Mouse (Mus musculus): ENCODE data around the gene Acaa1b. TPM values are rescaled to one million over a fixed set of nuclear protein-coding genes. Genes with fewer than 3 reads are reported as not detected.

Gene Acaa1b
- polyA plus RNA-seq, 1 experiment from 2014 or later = 0.32 TPM

DNA sequence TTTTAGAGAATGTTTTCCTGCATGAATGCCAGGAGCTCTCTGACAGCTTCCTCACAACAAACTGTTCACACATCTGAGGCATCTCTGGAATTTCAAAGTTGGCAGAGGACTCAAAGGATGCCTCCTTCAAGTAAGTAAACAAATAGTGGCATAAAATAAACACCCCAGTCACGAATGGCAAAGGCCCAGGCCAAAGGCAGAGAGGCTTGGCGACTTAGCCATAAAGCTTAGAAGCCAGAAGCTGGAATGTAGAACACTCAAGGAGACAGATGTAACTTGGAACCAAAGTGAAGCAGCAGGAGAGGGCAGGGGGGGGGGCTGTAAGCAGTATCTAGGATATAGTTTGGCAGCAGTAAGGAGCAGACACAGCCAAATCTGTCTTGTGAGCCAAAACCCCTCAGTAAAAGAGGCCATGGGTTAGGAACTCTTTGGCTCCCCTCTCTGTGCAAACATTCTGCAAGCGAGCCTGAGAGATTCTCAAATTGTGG, 24.4 kb upstream of the Acaa1b start:
- H3K4me1 ChIP-seq (ENCODE audit: control insufficient read depth in 2 of 2, insufficient read depth in 2 of 2, low read length in 2 of 2) = no peaks in the 10 kb centered on the region
- no peak overlapping the region for H3K4me3 ChIP-seq (ENCODE audit: control insufficient read depth in 1 of 2, insufficient read depth in 1 of 2, low read depth in 1 of 2, low read length in 2 of 2)
- H3K4me2 ChIP-seq (ENCODE audit: low read length) = no peak overlapping the region
- H3K27me3 ChIP-seq (ENCODE audit: control insufficient read depth, insufficient read depth, low read length) = no peaks in the 10 kb centered on the region
- no peaks in the 10 kb centered on the region for H3K9me3 ChIP-seq (ENCODE audit: control insufficient read depth, low read length)
- no peak for ATAC-seq (ENCODE audit: insufficient number of reproducible peaks, insufficient read depth, low FRiP score, low read depth)
- H3K36me3 ChIP-seq (ENCODE audit: control insufficient read depth, insufficient read depth, low read length) = no peaks in the 10 kb centered on the region
- WGBS = 36% methylated on average over 3 of the region's 3 CpGs
- no peak overlapping the region for H3K27ac ChIP-seq (replicated peaks in 1 of 2; ENCODE audit: control insufficient read depth in 1 of 2, insufficient read depth in 1 of 2, low read depth in 2 of 2, low read length in 2 of 2)
- no peak overlapping the region for H3K9ac ChIP-seq (ENCODE audit: low read length)

GRCm38 (mm10) chr9:119179292-119179691, 22.4 kb upstream of the Acaa1b start:
- Histone ChIP-seq H3K9ac (ENCODE audit: low read length) (no peak overlapping the region), H3K4me3 (ENCODE audit: control insufficient read depth in 1 of 2, insufficient read depth in 1 of 2, low read depth in 1 of 2, low read length in 2 of 2) (no peak overlapping the region), H3K27me3 (ENCODE audit: control insufficient read depth, insufficient read depth, low read length) (no peaks in the 10 kb centered on the region), H3K4me2 (ENCODE audit: low read length) (no peak overlapping the region), H3K27ac (replicated peaks in 1 of 2; ENCODE audit: control insufficient read depth in 1 of 2, insufficient read depth in 1 of 2, low read depth in 2 of 2, low read length in 2 of 2) (no peak overlapping the region), H3K4me1 (ENCODE audit: control insufficient read depth in 2 of 2, insufficient read depth in 2 of 2, low read length in 2 of 2) (no peaks in the 10 kb centered on the region), H3K9me3 (ENCODE audit: control insufficient read depth, low read length) (no peaks in the 10 kb centered on the region), H3K36me3 (ENCODE audit: control insufficient read depth, insufficient read depth, low read length) (no peaks in the 10 kb centered on the region)
- WGBS = 81% methylated on average over 11 of the region's 11 CpGs
- ATAC-seq (ENCODE audit: insufficient number of reproducible peaks, insufficient read depth, low FRiP score, low read depth) = no peak

DNA sequence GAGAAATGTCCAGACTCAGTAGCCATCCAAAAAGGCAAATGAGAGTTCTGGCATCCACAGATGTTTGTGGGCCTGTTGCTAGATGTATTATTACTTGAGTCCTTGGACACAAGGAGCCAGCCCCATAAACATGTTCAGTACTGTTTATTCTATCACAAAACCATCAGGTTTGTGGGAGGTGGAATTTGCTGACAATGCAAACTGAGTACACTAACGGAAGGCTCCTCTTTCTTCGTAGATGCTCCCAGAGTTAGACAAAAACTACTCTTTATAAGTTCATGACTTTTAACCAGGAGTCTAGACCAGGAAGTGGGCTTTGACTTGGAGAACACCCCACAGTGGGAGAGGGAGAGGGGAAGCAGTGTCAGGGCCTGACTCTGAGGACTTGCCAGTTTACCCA, 10.7 kb upstream of the Acaa1b start:
- no peak for ATAC-seq (ENCODE audit: insufficient number of reproducible peaks, insufficient read depth, low FRiP score, low read depth)
- H3K27me3 ChIP-seq (ENCODE audit: control insufficient read depth, insufficient read depth, low read length) = no peaks in the 10 kb centered on the region
- H3K4me1 ChIP-seq (ENCODE audit: control insufficient read depth in 2 of 2, insufficient read depth in 2 of 2, low read length in 2 of 2) = no peaks in the 10 kb centered on the region
- no peak overlapping the region for H3K27ac ChIP-seq (replicated peaks in 1 of 2; ENCODE audit: control insufficient read depth in 1 of 2, insufficient read depth in 1 of 2, low read depth in 2 of 2, low read length in 2 of 2)
- H3K4me3 ChIP-seq (ENCODE audit: control insufficient read depth in 1 of 2, insufficient read depth in 1 of 2, low read depth in 1 of 2, low read length in 2 of 2) = no peak overlapping the region
- H3K9ac ChIP-seq (ENCODE audit: low read length) = no peak overlapping the region
- 94% methylated on average over 2 of the region's 2 CpGs for WGBS
- H3K9me3 ChIP-seq (ENCODE audit: control insufficient read depth, low read length) = no peaks in the 10 kb centered on the region
- H3K36me3 ChIP-seq (ENCODE audit: control insufficient read depth, insufficient read depth, low read length) = no peaks in the 10 kb centered on the region
- H3K4me2 ChIP-seq (ENCODE audit: low read length) = no peak overlapping the region

GRCm38 (mm10) chr9:119165548-119165947, 8.7 kb upstream of the Acaa1b start:
- no peak overlapping the region for H3K27ac ChIP-seq (replicated peaks in 1 of 2; ENCODE audit: control insufficient read depth in 1 of 2, insufficient read depth in 1 of 2, low read depth in 2 of 2, low read length in 2 of 2)
- WGBS = 78% methylated on average over 6 of the region's 6 CpGs
- H3K4me2 ChIP-seq (ENCODE audit: low read length) = no peak overlapping the region
- H3K27me3 ChIP-seq (ENCODE audit: control insufficient read depth, insufficient read depth, low read length) = no peaks in the 10 kb centered on the region
- no peak for ATAC-seq (ENCODE audit: insufficient number of reproducible peaks, insufficient read depth, low FRiP score, low read depth)
- no peaks in the 10 kb centered on the region for H3K36me3 ChIP-seq (ENCODE audit: control insufficient read depth, insufficient read depth, low read length)
- H3K9ac ChIP-seq (ENCODE audit: low read length) = no peak overlapping the region
- H3K9me3 ChIP-seq (ENCODE audit: control insufficient read depth, low read length) = no peaks in the 10 kb centered on the region
- H3K4me3 ChIP-seq (ENCODE audit: control insufficient read depth in 1 of 2, insufficient read depth in 1 of 2, low read depth in 1 of 2, low read length in 2 of 2) = no peak overlapping the region
- H3K4me1 ChIP-seq (ENCODE audit: control insufficient read depth in 2 of 2, insufficient read depth in 2 of 2, low read length in 2 of 2) = no peaks in the 10 kb centered on the region

DNA sequence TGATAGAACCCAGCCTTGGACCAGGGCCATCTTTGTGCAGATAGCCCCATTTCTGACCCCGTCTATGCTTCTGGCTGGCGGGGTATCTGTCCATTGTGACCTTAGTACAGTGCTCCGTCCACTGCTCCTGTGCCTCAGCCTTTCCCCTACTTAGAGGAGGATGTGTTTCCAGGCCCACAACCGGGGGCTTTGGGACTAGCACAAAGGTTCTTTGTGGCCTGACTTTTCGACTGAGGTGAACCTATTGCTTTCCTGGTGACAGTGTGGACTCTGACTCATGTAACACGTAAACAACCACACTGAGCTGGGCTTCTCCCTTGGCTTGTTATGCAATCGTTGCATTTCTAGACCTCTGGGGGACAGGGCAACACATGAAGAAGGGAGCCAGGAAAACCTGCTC, 7.8 kb upstream of the Acaa1b start:
- Histone ChIP-seq H3K4me1 (ENCODE audit: control insufficient read depth in 2 of 2, insufficient read depth in 2 of 2, low read length in 2 of 2) (no peaks in the 10 kb centered on the region), H3K36me3 (ENCODE audit: control insufficient read depth, insufficient read depth, low read length) (no peaks in the 10 kb centered on the region), H3K27me3 (ENCODE audit: control insufficient read depth, insufficient read depth, low read length) (no peaks in the 10 kb centered on the region), H3K9me3 (ENCODE audit: control insufficient read depth, low read length) (no peaks in the 10 kb centered on the region), H3K9ac (ENCODE audit: low read length) (no peak overlapping the region), H3K4me3 (ENCODE audit: control insufficient read depth in 1 of 2, insufficient read depth in 1 of 2, low read depth in 1 of 2, low read length in 2 of 2) (no peak overlapping the region), H3K27ac (replicated peaks in 1 of 2; ENCODE audit: control insufficient read depth in 1 of 2, insufficient read depth in 1 of 2, low read depth in 2 of 2, low read length in 2 of 2) (no peak overlapping the region), H3K4me2 (ENCODE audit: low read length) (no peak overlapping the region)
- no peak for ATAC-seq (ENCODE audit: insufficient number of reproducible peaks, insufficient read depth, low FRiP score, low read depth)
- 77% methylated on average over 7 of the region's 7 CpGs for WGBS

DNA sequence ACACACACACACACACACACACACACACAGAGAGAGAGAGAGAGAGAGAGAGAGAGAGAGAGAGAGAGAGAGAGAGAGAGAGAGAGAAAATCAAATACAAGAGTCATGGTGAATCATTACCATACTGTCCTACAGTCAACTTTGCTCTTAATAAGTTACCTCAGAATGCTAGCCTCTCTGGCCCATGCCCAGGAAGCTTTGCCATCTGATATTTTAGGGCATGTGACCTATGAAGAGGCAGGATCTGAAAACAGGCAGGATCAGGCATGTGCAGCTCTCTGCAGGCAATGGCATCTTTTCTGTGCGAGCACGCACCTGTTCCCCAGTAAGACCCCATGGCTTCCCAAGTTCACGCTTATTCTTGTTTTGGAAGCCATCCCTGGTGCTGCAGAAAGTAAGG, 3.8 kb upstream of the Acaa1b start:
- Histone ChIP-seq H3K4me1 (ENCODE audit: control insufficient read depth in 2 of 2, insufficient read depth in 2 of 2, low read length in 2 of 2) (no peaks in the 10 kb centered on the region), H3K9ac (ENCODE audit: low read length) (no peak overlapping the region), H3K4me2 (ENCODE audit: low read length) (no peak overlapping the region), H3K27ac (replicated peaks in 1 of 2; ENCODE audit: control insufficient read depth in 1 of 2, insufficient read depth in 1 of 2, low read depth in 2 of 2, low read length in 2 of 2) (no peak overlapping the region), H3K4me3 (ENCODE audit: control insufficient read depth in 1 of 2, insufficient read depth in 1 of 2, low read depth in 1 of 2, low read length in 2 of 2) (no peak overlapping the region), H3K9me3 (ENCODE audit: control insufficient read depth, low read length) (no peaks in the 10 kb centered on the region), H3K27me3 (ENCODE audit: control insufficient read depth, insufficient read depth, low read length) (peaks cover 10% of the 10 kb centered on the region), H3K36me3 (ENCODE audit: control insufficient read depth, insufficient read depth, low read length) (no peaks in the 10 kb centered on the region)
- 86% methylated on average over 3 of the region's 3 CpGs for WGBS
- no peak for ATAC-seq (ENCODE audit: insufficient number of reproducible peaks, insufficient read depth, low FRiP score, low read depth)

DNA sequence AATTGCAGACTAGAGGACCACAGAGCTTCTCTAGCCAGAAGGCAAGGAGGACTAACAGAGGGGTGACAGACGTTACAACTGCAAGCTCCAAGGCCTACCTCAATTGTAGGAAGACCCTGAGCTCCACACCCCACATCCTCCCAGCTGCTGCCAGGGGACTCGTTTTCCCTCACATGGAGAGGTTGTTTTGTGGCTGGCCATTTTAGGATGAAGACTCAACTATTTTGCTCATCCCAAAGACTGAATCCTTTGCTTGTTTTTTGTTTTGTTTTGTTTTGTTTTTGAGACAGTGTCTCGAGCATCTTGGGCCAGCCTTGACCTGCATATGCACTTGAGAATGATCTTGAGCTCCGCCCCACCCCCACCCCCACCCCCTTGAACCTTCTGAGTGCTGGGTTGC, 2.0 kb upstream of the Acaa1b start, which contains the start of gene Gm47289:
Gm47289 (plus strand) TSS at position 301 of the 400 bp plus-strand sequence.
- no peak for ATAC-seq (ENCODE audit: insufficient number of reproducible peaks, insufficient read depth, low FRiP score, low read depth)
- Histone ChIP-seq H3K9me3 (ENCODE audit: control insufficient read depth, low read length) (no peaks in the 10 kb centered on the region), H3K9ac (ENCODE audit: low read length) (no peak within 1 kb of the TSS), H3K4me2 (ENCODE audit: low read length) (no peak within 1 kb of the TSS), H3K36me3 (ENCODE audit: control insufficient read depth, insufficient read depth, low read length) (no peaks in the 10 kb centered on the region), H3K27ac (replicated peaks in 1 of 2; ENCODE audit: control insufficient read depth in 1 of 2, insufficient read depth in 1 of 2, low read depth in 2 of 2, low read length in 2 of 2) (no peak within 1 kb of the TSS), H3K27me3 (ENCODE audit: control insufficient read depth, insufficient read depth, low read length) (peaks cover 20% of the 10 kb centered on the region), H3K4me1 (ENCODE audit: control insufficient read depth in 2 of 2, insufficient read depth in 2 of 2, low read length in 2 of 2) (no peaks in the 10 kb centered on the region), H3K4me3 (ENCODE audit: control insufficient read depth in 1 of 2, insufficient read depth in 1 of 2, low read depth in 1 of 2, low read length in 2 of 2) (no peak within 1 kb of the TSS)
- WGBS = 51% methylated on average over 4 of the region's 4 CpGs

GRCm38 (mm10) chr9:119155826-119156225, 1.1 kb downstream of the Acaa1b start:
- Histone ChIP-seq H3K4me2 (ENCODE audit: low read length) (peak overlapping the region; percentile 73), H3K9ac (ENCODE audit: low read length) (no peak overlapping the region), H3K27me3 (ENCODE audit: control insufficient read depth, insufficient read depth, low read length) (peaks cover 20% of the 10 kb centered on the region), H3K27ac (replicated peaks in 1 of 2; ENCODE audit: control insufficient read depth in 1 of 2, insufficient read depth in 1 of 2, low read depth in 2 of 2, low read length in 2 of 2) (no peak overlapping the region), H3K36me3 (ENCODE audit: control insufficient read depth, insufficient read depth, low read length) (no peaks in the 10 kb centered on the region), H3K9me3 (ENCODE audit: control insufficient read depth, low read length) (no peaks in the 10 kb centered on the region), H3K4me3 (ENCODE audit: control insufficient read depth in 1 of 2, insufficient read depth in 1 of 2, low read depth in 1 of 2, low read length in 2 of 2) (no peak overlapping the region), H3K4me1 (ENCODE audit: control insufficient read depth in 2 of 2, insufficient read depth in 2 of 2, low read length in 2 of 2) (no peaks in the 10 kb centered on the region)
- ATAC-seq (ENCODE audit: insufficient number of reproducible peaks, insufficient read depth, low FRiP score, low read depth) = 0 out of 2 replicates have a peak, but pooled peaks have one; percentile 27
- WGBS = 41% methylated on average over 7 of the region's 7 CpGs
